Mouse (Mus musculus) lung, postnatal 0 days (tissue): ENCODE measurements around the gene Pbx3. TPM values are rescaled to one million over a fixed set of nuclear protein-coding genes. Genes with fewer than 3 reads are reported as not detected.

Source experiments
- ATAC-seq: fragments of 200-750 bp; cut with Nextera tagmentation; 2 replicates; pipeline ENCODE4 v1.8.0; 2017; ENCODE audit warnings: moderate library complexity
- DNase-seq: peaks from one replicate; pipeline ENCODE4 v3.0.0-alpha.2; 2016; ENCODE audit warnings: low spot score
- H3K27ac ChIP-seq: fragments of 300-500 bp; sonication (generic); 2 replicates; pipeline ENCODE4 v1.5.1; 2014; ENCODE audit warnings: antibody characterized with exemption, mild to moderate bottlenecking, low read length, mixed read lengths
- H3K27me3 ChIP-seq: fragments of 300-500 bp; sonication (generic); replicated peaks from 2 replicates; pipeline ENCODE4 v1.6.1; 2014; ENCODE audit warnings: low read length, mixed read lengths; ENCODE audit not compliant: insufficient read depth
- H3K36me3 ChIP-seq: fragments of 300-500 bp; sonication (generic); 2 replicates; pipeline ENCODE4 v1.6.1; 2014; ENCODE audit warnings: low read length, mixed read lengths; ENCODE audit not compliant: insufficient read depth
- H3K4me1 ChIP-seq: fragments of 300-500 bp; sonication (generic); 2 replicates; pipeline ENCODE4 v1.6.1; 2014; ENCODE audit warnings: antibody characterized with exemption, low read depth, low read length, mixed read lengths; ENCODE audit not compliant: insufficient read depth
- H3K4me2 ChIP-seq: fragments of 300-500 bp; sonication (generic); replicated peaks from 2 replicates; pipeline ENCODE4 v1.6.1; 2014; ENCODE audit warnings: low read depth, mild to moderate bottlenecking, low read length, moderate library complexity, mixed read lengths
- H3K4me3 ChIP-seq: fragments of 300-500 bp; sonication (generic); 2 replicates; pipeline ENCODE4 v1.5.1; 2014; ENCODE audit warnings: low read depth, low read length
- H3K9ac ChIP-seq: fragments of 300-500 bp; sonication (generic); replicated peaks from 2 replicates; pipeline ENCODE4 v1.6.1; 2014; ENCODE audit warnings: low read depth, mild to moderate bottlenecking
- H3K9me3 ChIP-seq: fragments of 300-500 bp; sonication (generic); 2 replicates; pipeline ENCODE4 v1.6.1; 2016; ENCODE audit warnings: low read length, mixed read lengths
- CTCF ChIP-seq: IDR thresholded peaks from 2 replicates; pipeline ENCODE4 v1.5.1; 2016; ENCODE audit warnings: antibody characterized with exemption, mild to moderate bottlenecking
- EP300 ChIP-seq: IDR thresholded peaks from 2 replicates; pipeline ENCODE4 v1.6.1; 2016; ENCODE audit warnings: antibody characterized with exemption, mild to moderate bottlenecking, control low read depth
- WGBS: fragments of 180-500 bp; shearing (Covaris S2); extraction: QIAGEN DNeasy Blood & Tissue Kit; methylation state at CpG from one replicate; pipeline ENCODE4 v1.1.7; 2014; 5-methylcytosine and 5-hydroxymethylcytosine counted together
- polyA plus RNA-seq: library from polyadenylated mRNA; unstranded; fragments of >200 nt; fragmentation: Nextera tagmentation; extraction: Ambion mirVana; gene quantifications from 2 replicates; pipeline ENCODE4 v1.2.1, GENCODE M21; 2015

Pbx3 gene
- polyA plus RNA-seq, 1 experiment from 2014 or later = 16.2 TPM

- no peak overlapping the region for H3K4me2 ChIP-seq
- no peak overlapping the region for H3K27ac ChIP-seq
- H3K4me1 ChIP-seq = no peaks in the 10 kb centered on the region
- 52% methylated on average over 6 of the region's 6 CpGs for WGBS
- no peaks in the 10 kb centered on the region for H3K9me3 ChIP-seq
- H3K4me3 ChIP-seq = no peak overlapping the region
- TF ChIP-seq CTCF (no peak), EP300 (no peak)
- ATAC-seq (no peak), DNase-seq (no peak)
- no peaks in the 10 kb centered on the region for H3K27me3 ChIP-seq
- no peaks in the 10 kb centered on the region for H3K36me3 ChIP-seq
- H3K9ac ChIP-seq = no peak overlapping the region
Measured at GRCm38 (mm10) chr2:34225470-34225869, 147.5 kb downstream of the Pbx3 start.

- Histone ChIP-seq H3K4me1 (no peaks in the 10 kb centered on the region), H3K27ac (no peak overlapping the region), H3K9ac (no peak overlapping the region), H3K36me3 (no peaks in the 10 kb centered on the region), H3K27me3 (no peaks in the 10 kb centered on the region), H3K4me3 (no peak overlapping the region), H3K4me2 (no peak overlapping the region), H3K9me3 (no peaks in the 10 kb centered on the region)
- TF ChIP-seq CTCF = no peak
- WGBS = 58% methylated on average over 3 of the region's 3 CpGs
- DNase-seq = no peak
- ATAC-seq = no peak
Measured at GRCm38 (mm10) chr2:34221477-34221876, 151.5 kb downstream of the Pbx3 start.

- Histone ChIP-seq H3K4me2 (no peak overlapping the region), H3K36me3 (no peaks in the 10 kb centered on the region), H3K4me3 (no peak overlapping the region), H3K4me1 (no peaks in the 10 kb centered on the region), H3K27me3 (no peaks in the 10 kb centered on the region), H3K9ac (no peak overlapping the region), H3K27ac (no peak overlapping the region), H3K9me3 (no peaks in the 10 kb centered on the region)
- no peak for ATAC-seq
- WGBS = 92% methylated on average over 1 of the region's 1 CpGs
- no peak for TF ChIP-seq CTCF
- no peak for TF ChIP-seq EP300
- DNase-seq = no peak
Measured at GRCm38 (mm10) chr2:34219150-34219549, 153.8 kb downstream of the Pbx3 start.

- Histone ChIP-seq H3K27me3 (no peaks in the 10 kb centered on the region), H3K4me2 (no peak overlapping the region), H3K4me1 (no peaks in the 10 kb centered on the region), H3K9ac (no peak overlapping the region), H3K27ac (no peak overlapping the region), H3K4me3 (no peak overlapping the region), H3K36me3 (no peaks in the 10 kb centered on the region), H3K9me3 (no peaks in the 10 kb centered on the region)
- no peak for DNase-seq
- no peak for TF ChIP-seq EP300
- TF ChIP-seq CTCF = no peak
- 71% methylated on average over 5 of the region's 5 CpGs for WGBS
- ATAC-seq = no peak
Measured at GRCm38 (mm10) chr2:34217596-34217995, 155.3 kb downstream of the Pbx3 start.

- Histone ChIP-seq H3K27ac (no peak overlapping the region), H3K36me3 (no peaks in the 10 kb centered on the region), H3K9me3 (no peaks in the 10 kb centered on the region), H3K9ac (no peak overlapping the region), H3K4me3 (no peak overlapping the region), H3K4me2 (no peak overlapping the region), H3K4me1 (no peaks in the 10 kb centered on the region), H3K27me3 (no peaks in the 10 kb centered on the region)
- WGBS = 88% methylated on average over 5 of the region's 5 CpGs
- TF ChIP-seq EP300 (no peak), CTCF (no peak)
- DNase-seq (no peak), ATAC-seq (no peak)
Measured at GRCm38 (mm10) chr2:34215496-34215895, 157.4 kb downstream of the Pbx3 start.

GRCm38 (mm10) chr2:34212418-34212817 is 160.5 kb downstream of the Pbx3 start:
- WGBS = 85% methylated on average over 1 of the region's 1 CpGs
- no peak for ATAC-seq
- TF ChIP-seq EP300 (no peak), CTCF (no peak)

GRCm38 (mm10) chr2:34204797-34205196 is 168.1 kb downstream of the Pbx3 start:
- DNase-seq = no peak
- H3K4me3 ChIP-seq = no peak overlapping the region
- no peak for ATAC-seq
- no peak overlapping the region for H3K4me2 ChIP-seq
- H3K9me3 ChIP-seq = no peaks in the 10 kb centered on the region
- H3K4me1 ChIP-seq = no peaks in the 10 kb centered on the region
- H3K36me3 ChIP-seq = peaks cover 8% of the 10 kb centered on the region; the same call in 1 of the 2 replicates
- no peak for TF ChIP-seq CTCF
- TF ChIP-seq EP300 = no peak
- WGBS = 96% methylated on average over 8 of the region's 8 CpGs
- no peak overlapping the region for H3K27ac ChIP-seq
- H3K27me3 ChIP-seq = no peaks in the 10 kb centered on the region
- no peak overlapping the region for H3K9ac ChIP-seq

More at GRCm38 (mm10) chr2:34212418-34212817, 160.5 kb downstream of the Pbx3 start:
- H3K4me2 ChIP-seq = no peak overlapping the region
- H3K9me3 ChIP-seq = no peaks in the 10 kb centered on the region
- no peaks in the 10 kb centered on the region for H3K27me3 ChIP-seq
- H3K4me3 ChIP-seq = no peak overlapping the region
- H3K36me3 ChIP-seq = no peaks in the 10 kb centered on the region
- no peak for DNase-seq
- no peaks in the 10 kb centered on the region for H3K4me1 ChIP-seq
- H3K27ac ChIP-seq = no peak overlapping the region
- H3K9ac ChIP-seq = no peak overlapping the region
